Mouse (Mus musculus) lung, adult 2 months (tissue): ENCODE results near the gene Jmy.

Experiments
- CTCF ChIP-seq: fragments of 200-500 bp; IDR thresholded peaks from 2 replicates; pipeline ENCODE4 v1.5.1; 2011; ENCODE audit warnings: mild to moderate bottlenecking, low read length, control low read depth; ENCODE audit not compliant: insufficient read depth
- POLR2A ChIP-seq: fragments of 200-500 bp; IDR thresholded peaks from 2 replicates; pipeline ENCODE4 v1.6.1; 2011; ENCODE audit warnings: low read depth, mild to moderate bottlenecking, control low read depth, low read length, borderline replicate concordance; ENCODE audit errors: extremely low read depth

DNA sequence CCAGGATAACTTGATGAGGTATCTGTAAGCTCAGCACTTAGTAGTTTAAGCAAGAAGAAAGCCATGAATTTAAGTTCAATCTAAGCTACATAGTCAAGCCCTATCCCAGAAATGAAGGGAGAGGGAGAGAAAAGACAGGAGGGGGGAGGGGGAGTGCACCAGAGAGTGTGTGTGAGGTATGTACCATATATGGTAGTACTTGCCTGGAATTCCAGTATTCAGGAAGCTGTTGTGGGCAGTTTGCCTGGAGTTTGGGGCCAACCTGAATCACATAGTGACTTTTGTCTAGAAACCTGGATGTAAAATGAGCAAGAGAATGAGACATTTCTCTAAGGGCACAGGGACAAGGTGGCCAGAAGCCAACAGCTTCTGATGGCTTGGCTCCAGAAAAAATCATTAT, 17.6 kb upstream of the Jmy start:
- no peak for TF ChIP-seq CTCF
- TF ChIP-seq POLR2A = no peak
